Mouse (Mus musculus) embryonic facial prominence, embryonic 12.5 days (tissue): ENCODE measurements around the gene Gart. TPM values are rescaled to one million over a fixed set of nuclear protein-coding genes. Genes with fewer than 3 reads are reported as not detected.
"Not testable (repeated sequence)": the region's sequence is repeated elsewhere in the genome, so short reads cannot be mapped to it uniquely, and the experiment has no call there.

Source experiments
- ATAC-seq: fragments of 200-750 bp; cut with Nextera tagmentation; 2 replicates; pipeline ENCODE4 v1.8.0; 2017; ENCODE audit not compliant: insufficient number of reproducible peaks, insufficient read depth, low FRiP score, low TSS enrichment
- H3K27ac ChIP-seq: fragments of 300-500 bp; sonication (generic); 2 replicates; pipeline ENCODE4 v1.5.1; 2016; ENCODE audit warnings: mild to moderate bottlenecking
- H3K27me3 ChIP-seq: fragments of 300-500 bp; sonication (generic); 2 replicates; pipeline ENCODE4 v1.6.1; 2016; ENCODE audit warnings: mild to moderate bottlenecking, moderate library complexity
- H3K36me3 ChIP-seq: fragments of 300-500 bp; sonication (generic); 2 replicates; pipeline ENCODE4 v1.6.1; 2016; ENCODE audit warnings: mild to moderate bottlenecking
- H3K4me1 ChIP-seq: fragments of 300-500 bp; sonication (generic); 2 replicates; pipeline ENCODE4 v1.6.1; 2016
- H3K4me2 ChIP-seq: fragments of 300-500 bp; sonication (generic); replicated peaks from 2 replicates; pipeline ENCODE4 v1.6.1; 2016; ENCODE audit warnings: mild to moderate bottlenecking, moderate library complexity
- H3K4me3 ChIP-seq: fragments of 300-500 bp; sonication (generic); 2 replicates; pipeline ENCODE4 v1.5.1; 2016; ENCODE audit warnings: mild to moderate bottlenecking
- H3K9ac ChIP-seq: fragments of 300-500 bp; sonication (generic); 2 replicates; pipeline ENCODE4 v1.6.1; 2016; ENCODE audit warnings: mild to moderate bottlenecking, moderate library complexity
- H3K9me3 ChIP-seq: fragments of 300-500 bp; sonication (generic); 2 replicates; pipeline ENCODE4 v1.6.1; 2016; ENCODE audit warnings: mild to moderate bottlenecking, moderate library complexity
- WGBS: fragments of 180-500 bp; shearing (Covaris S2); methylation state at CpG from one replicate; pipeline ENCODE4 v1.1.7; 2016; 5-methylcytosine and 5-hydroxymethylcytosine counted together
- polyA plus RNA-seq: library from polyadenylated mRNA; unstranded; fragments of >200 nt; fragmentation: Nextera tagmentation; extraction: Ambion mirVana; gene quantifications from 2 replicates; pipeline ENCODE4 v1.2.1, GENCODE M21; 2016

The Gart gene
- polyA plus RNA-seq, 1 experiment from 2014 or later, result 121 TPM

- peak within 1 kb of the TSS; percentile 81 for H3K4me3 ChIP-seq
- WGBS, result under 1% methylated on average over 69 of the region's 70 CpGs
- ATAC-seq, result peak; percentile 97
- peaks cover 16% of the 10 kb centered on the region for H3K36me3 ChIP-seq
- no peaks in the 10 kb centered on the region for H3K9me3 ChIP-seq
- peak within 1 kb of the TSS; percentile 98 for H3K27ac ChIP-seq
- peak within 1 kb of the TSS; percentile 73 for H3K9ac ChIP-seq
- peaks cover 16% of the 10 kb centered on the region; the same call in 1 of the 2 replicates for H3K4me1 ChIP-seq
- H3K27me3 ChIP-seq, result no peaks in the 10 kb centered on the region
- H3K4me2 ChIP-seq, result peak within 1 kb of the TSS; percentile 89
These were observed 888 bp upstream of the Gart start, which contains the start of gene Son for GRCm38 (mm10) chr16:91647461-91648219. Son (plus strand) TSS chr16:91647506.

GRCm38 (mm10) chr16:91645995-91646602, 653 bp downstream of the Gart start:
- Histone ChIP-seq H3K36me3 (peaks cover 23% of the 10 kb centered on the region), H3K4me2 (peak overlapping the region; percentile 89), H3K27me3 (no peaks in the 10 kb centered on the region), H3K4me1 (peaks cover 9% of the 10 kb centered on the region; the same call in 1 of the 2 replicates), H3K4me3 (peak overlapping the region; percentile 81), H3K9ac (peak overlapping the region; percentile 73), H3K9me3 (no peaks in the 10 kb centered on the region), H3K27ac (peak overlapping the region; percentile 98; the same call in 1 of the 2 replicates)
- WGBS, result under 1% methylated on average over 11 of the region's 11 CpGs
- ATAC-seq, result no peak

DNA sequence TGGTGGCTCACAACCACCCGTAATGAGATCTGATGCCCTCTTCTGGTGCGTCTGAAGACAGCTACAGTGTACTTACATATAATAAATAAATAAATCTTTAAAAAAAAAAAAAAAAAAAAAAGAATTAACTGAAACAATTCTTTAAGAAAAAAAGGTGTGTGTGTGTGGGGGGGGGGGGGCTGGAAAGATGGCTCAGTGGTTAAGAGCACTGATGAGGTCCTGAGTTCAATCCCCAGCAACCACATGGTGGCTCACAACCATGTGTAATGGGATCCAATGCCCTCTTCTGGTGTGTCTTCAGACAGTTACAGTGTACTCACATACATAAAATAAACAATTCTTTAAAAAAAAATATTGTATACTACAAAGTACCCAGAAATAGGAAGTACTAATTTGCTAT, 1.3 kb downstream of the Gart start:
- peaks cover 27% of the 10 kb centered on the region for H3K36me3 ChIP-seq
- ATAC-seq, H3K4me2 ChIP-seq, H3K9ac ChIP-seq, H3K27ac ChIP-seq, H3K4me1 ChIP-seq, H3K9me3 ChIP-seq, H3K4me3 ChIP-seq, H3K27me3 ChIP-seq: not testable (repeated sequence)
- WGBS, result 60% methylated on average over 1 of the region's 2 CpGs

DNA sequence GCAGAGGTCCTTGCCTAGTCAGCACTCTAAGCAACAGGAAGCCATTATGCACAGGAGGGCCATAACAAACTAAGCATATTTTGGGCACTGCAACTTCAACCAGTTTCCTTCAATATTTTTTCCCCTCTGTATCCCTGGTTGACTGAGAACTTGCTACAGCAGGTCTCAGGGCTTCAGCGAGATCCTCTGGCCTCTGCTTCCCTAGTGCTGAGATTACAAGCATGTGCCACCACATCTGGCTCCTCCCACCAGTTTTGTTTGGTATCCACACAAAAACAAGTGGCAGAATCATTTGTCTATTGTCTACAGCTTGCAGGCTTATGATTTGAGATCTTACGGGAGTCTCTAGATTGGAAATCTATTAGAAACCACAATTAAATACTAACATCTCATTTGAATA, 1.9 kb downstream of the Gart start:
- H3K27ac ChIP-seq, result no peak overlapping the region
- H3K9me3 ChIP-seq, result no peaks in the 10 kb centered on the region
- H3K4me1 ChIP-seq, result peaks cover 9% of the 10 kb centered on the region; the same call in 1 of the 2 replicates
- H3K9ac ChIP-seq, result no peak overlapping the region
- H3K36me3 ChIP-seq, result peaks cover 31% of the 10 kb centered on the region
- WGBS, result 87% methylated on average over 2 of the region's 2 CpGs
- no peak overlapping the region for H3K4me3 ChIP-seq
- ATAC-seq, result no peak
- H3K27me3 ChIP-seq, result no peaks in the 10 kb centered on the region
- H3K4me2 ChIP-seq, result no peak overlapping the region

DNA sequence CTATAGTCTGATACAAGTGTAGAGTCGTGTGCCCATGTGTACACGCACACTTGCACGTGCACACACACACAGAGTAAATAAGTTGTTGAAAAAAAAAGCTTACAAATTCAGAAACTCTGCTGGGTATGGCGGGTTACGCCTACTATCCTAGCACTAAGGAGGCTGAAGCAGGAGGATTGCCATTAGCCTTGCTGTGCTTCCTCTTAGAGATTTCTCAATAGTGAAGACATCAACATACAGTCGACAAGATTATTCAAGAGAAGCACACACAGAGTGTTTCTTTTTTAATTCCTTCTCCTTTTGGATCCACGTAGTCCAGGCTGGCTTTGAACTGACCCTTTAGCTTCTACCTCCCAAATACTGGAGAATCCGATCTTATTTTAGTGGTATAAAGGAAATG, 6.6 kb downstream of the Gart start:
- H3K4me2 ChIP-seq, result no peak overlapping the region
- H3K36me3 ChIP-seq, result peaks cover 74% of the 10 kb centered on the region
- ATAC-seq, result no peak
- no peak overlapping the region for H3K9ac ChIP-seq
- H3K4me3 ChIP-seq, result no peak overlapping the region
- peaks cover 3% of the 10 kb centered on the region; the same call in 1 of the 2 replicates for H3K4me1 ChIP-seq
- no peaks in the 10 kb centered on the region for H3K9me3 ChIP-seq
- H3K27ac ChIP-seq, result no peak overlapping the region
- no peaks in the 10 kb centered on the region for H3K27me3 ChIP-seq
- 87% methylated on average over 8 of the region's 8 CpGs for WGBS

DNA sequence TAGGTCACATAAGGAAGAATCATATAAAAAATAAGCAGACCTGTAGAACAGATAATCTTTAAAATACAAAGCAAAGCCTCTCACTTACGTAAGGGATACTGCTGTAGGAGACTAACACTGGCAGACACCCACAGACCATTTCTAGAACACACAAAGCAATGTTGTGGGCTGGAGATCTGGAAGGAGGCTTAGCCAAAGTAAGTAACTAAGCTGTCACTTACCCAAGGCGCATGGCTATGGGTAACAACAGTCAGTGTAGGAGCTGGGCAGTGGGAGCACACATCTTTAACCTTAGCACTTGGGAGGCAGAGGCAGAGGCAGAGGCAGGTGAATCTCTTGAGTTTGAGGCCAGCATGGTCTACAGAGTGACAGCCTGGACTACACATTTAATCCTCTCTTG, 7.1 kb downstream of the Gart start:
- no peak overlapping the region for H3K27ac ChIP-seq
- no peaks in the 10 kb centered on the region for H3K4me1 ChIP-seq
- H3K36me3 ChIP-seq, result peaks cover 79% of the 10 kb centered on the region
- no peak overlapping the region for H3K4me2 ChIP-seq
- WGBS, result 100% methylated on average over 2 of the region's 2 CpGs
- no peak for ATAC-seq
- no peaks in the 10 kb centered on the region for H3K9me3 ChIP-seq
- no peak overlapping the region for H3K9ac ChIP-seq
- no peaks in the 10 kb centered on the region for H3K27me3 ChIP-seq
- no peak overlapping the region for H3K4me3 ChIP-seq

GRCm38 (mm10) chr16:91639161-91639560, 7.6 kb downstream of the Gart start:
- ATAC-seq, result no peak
- Histone ChIP-seq H3K9ac (no peak overlapping the region), H3K4me3 (no peak overlapping the region), H3K27me3 (no peaks in the 10 kb centered on the region), H3K9me3 (no peaks in the 10 kb centered on the region), H3K4me1 (no peaks in the 10 kb centered on the region), H3K36me3 (peaks cover 79% of the 10 kb centered on the region), H3K27ac (no peak overlapping the region), H3K4me2 (no peak overlapping the region)
- WGBS, result 94% methylated on average over 5 of the region's 5 CpGs

- Histone ChIP-seq H3K36me3 (peaks cover 85% of the 10 kb centered on the region), H3K9me3 (no peaks in the 10 kb centered on the region), H3K9ac (no peak overlapping the region), H3K4me2 (no peak overlapping the region), H3K27me3 (no peaks in the 10 kb centered on the region), H3K27ac (no peak overlapping the region), H3K4me3 (no peak overlapping the region), H3K4me1 (no peaks in the 10 kb centered on the region)
- 93% methylated on average over 12 of the region's 12 CpGs for WGBS
- no peak for ATAC-seq
These were observed 13.1 kb downstream of the Gart start for GRCm38 (mm10) chr16:91633641-91634040.

DNA sequence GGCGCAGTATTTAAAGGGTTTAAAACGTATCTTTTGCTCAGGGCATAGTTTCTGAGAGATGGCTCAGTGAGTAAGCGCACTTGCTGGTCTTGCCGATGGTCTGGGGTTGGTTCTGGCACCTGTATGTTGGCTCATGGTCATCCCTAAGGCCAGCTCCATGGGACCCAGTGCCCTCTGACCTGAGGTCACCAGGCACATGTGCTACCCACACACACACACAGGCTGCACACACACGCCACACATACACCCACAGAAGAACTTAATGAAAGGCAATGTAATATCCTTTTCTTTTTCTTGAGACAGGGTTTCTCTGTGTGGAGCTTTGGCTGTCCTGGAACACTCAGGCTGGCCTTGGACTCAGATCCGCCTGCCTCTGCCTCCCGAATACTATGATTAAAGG, 13.8 kb downstream of the Gart start:
- Histone ChIP-seq H3K9ac (no peak overlapping the region), H3K4me2 (no peak overlapping the region), H3K4me3 (no peak overlapping the region), H3K27me3 (no peaks in the 10 kb centered on the region), H3K27ac (no peak overlapping the region), H3K4me1 (no peaks in the 10 kb centered on the region), H3K9me3 (no peaks in the 10 kb centered on the region), H3K36me3 (peaks cover 86% of the 10 kb centered on the region)
- WGBS, result 87% methylated on average over 7 of the region's 7 CpGs
- ATAC-seq, result no peak

DNA sequence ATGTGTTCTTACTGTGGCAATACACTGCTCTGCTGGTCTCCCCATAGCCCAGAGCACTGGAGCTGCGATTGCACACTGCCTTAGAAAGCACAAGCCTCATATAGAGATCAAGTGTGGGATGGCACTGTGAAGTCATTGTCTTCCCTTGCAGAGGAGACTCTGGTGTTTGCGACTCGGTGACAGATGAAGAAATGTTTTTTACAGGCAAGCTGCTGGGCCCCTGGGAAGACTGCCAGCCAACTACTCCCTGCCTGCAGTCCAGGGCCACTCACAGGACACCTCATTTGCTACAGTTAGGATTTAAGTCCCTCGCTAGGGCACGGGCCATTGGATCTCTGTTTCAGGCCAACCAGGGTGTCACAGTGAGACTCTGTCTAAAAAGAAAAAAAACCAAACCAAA, 14.3 kb downstream of the Gart start:
- Histone ChIP-seq H3K9me3 (no peaks in the 10 kb centered on the region), H3K4me2 (no peak overlapping the region), H3K4me3 (no peak overlapping the region), H3K9ac (no peak overlapping the region), H3K27me3 (no peaks in the 10 kb centered on the region), H3K4me1 (no peaks in the 10 kb centered on the region), H3K36me3 (peaks cover 86% of the 10 kb centered on the region), H3K27ac (no peak overlapping the region)
- WGBS, result 93% methylated on average over 5 of the region's 5 CpGs
- no peak for ATAC-seq

DNA sequence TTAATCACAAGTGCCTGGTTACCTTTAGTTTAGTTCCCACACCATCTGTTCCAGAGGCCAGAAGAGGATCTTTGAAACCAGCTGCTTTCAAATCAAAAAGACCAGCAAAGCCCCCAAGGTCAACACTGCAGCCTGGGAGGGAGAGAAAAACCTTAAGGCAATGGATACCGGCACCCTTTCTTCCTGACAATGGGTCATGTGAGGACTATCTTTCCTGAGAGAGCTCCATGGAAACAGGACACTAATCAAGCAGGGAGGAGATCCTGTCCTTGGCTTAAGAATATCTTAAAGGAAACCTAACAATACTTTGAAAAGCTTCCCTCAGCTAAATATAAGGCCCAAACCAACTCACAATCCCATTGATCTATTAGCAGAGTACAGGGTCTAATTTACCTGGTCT, 16.2 kb downstream of the Gart start:
- H3K4me3 ChIP-seq, result no peak overlapping the region
- ATAC-seq, result no peak
- no peaks in the 10 kb centered on the region for H3K27me3 ChIP-seq
- no peaks in the 10 kb centered on the region for H3K4me1 ChIP-seq
- H3K9me3 ChIP-seq, result no peaks in the 10 kb centered on the region
- no peak overlapping the region for H3K4me2 ChIP-seq
- H3K9ac ChIP-seq, result no peak overlapping the region
- peaks cover 82% of the 10 kb centered on the region for H3K36me3 ChIP-seq
- no peak overlapping the region for H3K27ac ChIP-seq
- 72% methylated on average over 1 of the region's 1 CpGs for WGBS

GRCm38 (mm10) chr16:91629749-91630148, 17.0 kb downstream of the Gart start:
- no peak for ATAC-seq

More at GRCm38 (mm10) chr16:91629749-91630148, 17.0 kb downstream of the Gart start:
- H3K27me3 ChIP-seq, result no peaks in the 10 kb centered on the region
- peaks cover 83% of the 10 kb centered on the region for H3K36me3 ChIP-seq
- no peak overlapping the region for H3K27ac ChIP-seq
- no peaks in the 10 kb centered on the region for H3K4me1 ChIP-seq
- H3K9ac ChIP-seq, result no peak overlapping the region
- 95% methylated on average over 4 of the region's 4 CpGs for WGBS
- H3K9me3 ChIP-seq, result no peaks in the 10 kb centered on the region
- H3K4me3 ChIP-seq, result no peak overlapping the region
- H3K4me2 ChIP-seq, result no peak overlapping the region
